Mouse (Mus musculus): ENCODE data around the gene Dcst2.
A peak's percentile ranks its signal among the peaks of the same experiment; 100 is the strongest.

Gene Dcst2

GRCm38 (mm10) chr3:89361675-89362074 is at the start of gene Dcst2:
TSS of gene Dcst2 (plus strand) at chr3:89361975.
- DNase-seq = no peak

GRCm38 (mm10) chr3:89314340-89314739 is 47.4 kb upstream of the Dcst2 start:
- DNase-seq = no peak

- no peak for DNase-seq
These were observed 47.0 kb upstream of the Dcst2 start for GRCm38 (mm10) chr3:89314791-89315190.

- peak; percentile 70 for DNase-seq
These were observed 46.4 kb upstream of the Dcst2 start for GRCm38 (mm10) chr3:89315195-89315929.

- peak; percentile 30 for DNase-seq
These were observed 45.6 kb upstream of the Dcst2 start for GRCm38 (mm10) chr3:89315930-89316831.

- peak; percentile 82 for DNase-seq
These were observed 44.9 kb upstream of the Dcst2 start for GRCm38 (mm10) chr3:89316833-89317232.

GRCm38 (mm10) chr3:89317246-89317645 is 44.5 kb upstream of the Dcst2 start:
- no peak for DNase-seq

GRCm38 (mm10) chr3:89318316-89318715 is 43.5 kb upstream of the Dcst2 start:
- no peak for DNase-seq

- no peak for DNase-seq
These were observed 42.7 kb upstream of the Dcst2 start for GRCm38 (mm10) chr3:89318971-89319590.

- DNase-seq = no peak
These were observed 42.0 kb upstream of the Dcst2 start for GRCm38 (mm10) chr3:89319591-89320350.

GRCm38 (mm10) chr3:89320581-89321182 is 41.1 kb upstream of the Dcst2 start:
- DNase-seq = no peak

- no peak for DNase-seq
These were observed 40.3 kb upstream of the Dcst2 start for GRCm38 (mm10) chr3:89321183-89322130.

GRCm38 (mm10) chr3:89322131-89322500 is 39.7 kb upstream of the Dcst2 start:
- no peak for DNase-seq

GRCm38 (mm10) chr3:89322514-89323165 is 39.1 kb upstream of the Dcst2 start, which contains the start of gene Efna3:
TSS of gene Efna3 (minus strand) at chr3:89322965.
- DNase-seq = no peak

- no peak for DNase-seq
These were observed 35.9 kb upstream of the Dcst2 start for GRCm38 (mm10) chr3:89325882-89326281.

GRCm38 (mm10) chr3:89327371-89327870 is 34.4 kb upstream of the Dcst2 start:
- no peak for DNase-seq

GRCm38 (mm10) chr3:89328623-89329022 is 33.2 kb upstream of the Dcst2 start:
- DNase-seq = no peak

- DNase-seq = no peak
These were observed 31.4 kb upstream of the Dcst2 start for GRCm38 (mm10) chr3:89330346-89330745.

GRCm38 (mm10) chr3:89330948-89331347 is 30.8 kb upstream of the Dcst2 start:
- no peak for DNase-seq

GRCm38 (mm10) chr3:89331561-89331960 is 30.2 kb upstream of the Dcst2 start:
- DNase-seq = no peak
